Mouse (Mus musculus): ENCODE measurements around the gene Rbm4b. TPM values are rescaled to one million over a fixed set of nuclear protein-coding genes. Genes with fewer than 3 reads are reported as not detected.
A peak's percentile ranks its signal among the peaks of the same experiment; 100 is the strongest.

Rbm4b gene
- total RNA-seq (2014; rRNA removed), result 59.2 and 69.4 TPM in 2 replicates
- 81.8 and 84.8 TPM in 2 replicates for polyA plus RNA-seq (2015; fragmentation: Nextera tagmentation; extraction: Ambion mirVana)

GRCm38 (mm10) chr19:4756193-4756911 is at the start of gene Rbm4b:
Gene Rbm4b, plus strand, starts transcription at chr19:4756497.
- WGBS, result under 1% methylated on average over 56 of the region's 65 CpGs

GRCm38 (mm10) chr19:4708765-4709164 is 47.5 kb upstream of the Rbm4b start:
- Histone ChIP-seq H3K9ac (replicated peaks; ENCODE audit: low read length) (no peak overlapping the region), H3K9me3 (ENCODE audit: low read length) (no peaks in the 10 kb centered on the region), H3K36me3 (ENCODE audit: insufficient read depth, low read length) (no peaks in the 10 kb centered on the region), H3K4me3 (ENCODE audit: low read length) (no peak overlapping the region), H3K4me2 (ENCODE audit: low read depth, low read length) (no peak overlapping the region), H3K27me3 (ENCODE audit: insufficient read depth, low read length) (no peaks in the 10 kb centered on the region), H3K4me1 (ENCODE audit: insufficient read depth, low read length) (0 out of 2 replicates have a peak, but pooled peaks cover under 1% of the 10 kb centered on the region), H3K27ac (no peak overlapping the region)
- 73% methylated on average over 10 of the region's 10 CpGs for WGBS
- DNase-seq (ENCODE audit: low spot score) (no peak), ATAC-seq (no peak)
- no peak for TF ChIP-seq CTCF (IDR thresholded peaks at IDR 0.05; ENCODE audit: low read depth)

More at GRCm38 (mm10) chr19:4756193-4756911, at the start of gene Rbm4b:
- H3K27ac ChIP-seq, result peak within 1 kb of the TSS; percentile 95
- H3K36me3 ChIP-seq (ENCODE audit: insufficient read depth, low read length), result peaks cover 6% of the 10 kb centered on the region; the same call in 1 of the 2 replicates
- peak; percentile 98 for ATAC-seq
- peaks cover 8% of the 10 kb centered on the region; the same call in 1 of the 2 replicates for H3K4me1 ChIP-seq (ENCODE audit: insufficient read depth, low read length)
- H3K9ac ChIP-seq (replicated peaks; ENCODE audit: low read length), result peak within 1 kb of the TSS; percentile 75
- H3K27me3 ChIP-seq (ENCODE audit: insufficient read depth, low read length), result no peaks in the 10 kb centered on the region
- peak within 1 kb of the TSS; percentile 78 for H3K4me2 ChIP-seq (ENCODE audit: low read depth, low read length)
- peak; percentile 100 for DNase-seq (ENCODE audit: low spot score)
- no peaks in the 10 kb centered on the region for H3K9me3 ChIP-seq (ENCODE audit: low read length)
- peak within 1 kb of the TSS; percentile 76 for H3K4me3 ChIP-seq (ENCODE audit: low read length)
- TF ChIP-seq CTCF (IDR thresholded peaks at IDR 0.05; ENCODE audit: low read depth), result no peak

GRCm38 (mm10) chr19:4711098-4711600 is 45.1 kb upstream of the Rbm4b start, which contains the start of gene Sptbn2:
Gene Sptbn2, plus strand, starts transcription at chr19:4711167.
- no peaks in the 10 kb centered on the region for H3K27me3 ChIP-seq (ENCODE audit: insufficient read depth, low read length)
- peak within 1 kb of the TSS; percentile 90 for H3K4me2 ChIP-seq (ENCODE audit: low read depth, low read length)
- peak within 1 kb of the TSS; percentile 97 for H3K27ac ChIP-seq
- H3K4me3 ChIP-seq (ENCODE audit: low read length), result peak within 1 kb of the TSS; percentile 80
- no peaks in the 10 kb centered on the region for H3K36me3 ChIP-seq (ENCODE audit: insufficient read depth, low read length)
- H3K9ac ChIP-seq (replicated peaks; ENCODE audit: low read length), result peak within 1 kb of the TSS; percentile 84
- TF ChIP-seq CTCF (IDR thresholded peaks at IDR 0.05; ENCODE audit: low read depth), result no peak
- DNase-seq (ENCODE audit: low spot score) (peak; percentile 61), ATAC-seq (peak; percentile 41; the same call in 1 of the 2 replicates)
- no peaks in the 10 kb centered on the region for H3K9me3 ChIP-seq (ENCODE audit: low read length)
- peaks cover 4% of the 10 kb centered on the region for H3K4me1 ChIP-seq (ENCODE audit: insufficient read depth, low read length)
- WGBS, result 6% methylated on average over 13 of the region's 13 CpGs

GRCm38 (mm10) chr19:4711601-4712155 is 44.6 kb upstream of the Rbm4b start:
- ATAC-seq, result peak; percentile 84
- Histone ChIP-seq H3K9ac (replicated peaks; ENCODE audit: low read length) (peak overlapping the region; percentile 84), H3K4me3 (ENCODE audit: low read length) (peak overlapping the region; percentile 80), H3K4me1 (ENCODE audit: insufficient read depth, low read length) (peaks cover 4% of the 10 kb centered on the region), H3K9me3 (ENCODE audit: low read length) (no peaks in the 10 kb centered on the region), H3K36me3 (ENCODE audit: insufficient read depth, low read length) (no peaks in the 10 kb centered on the region), H3K27me3 (ENCODE audit: insufficient read depth, low read length) (no peaks in the 10 kb centered on the region), H3K4me2 (ENCODE audit: low read depth, low read length) (peak overlapping the region; percentile 90), H3K27ac (peak overlapping the region; percentile 97)
- TF ChIP-seq CTCF (IDR thresholded peaks at IDR 0.05; ENCODE audit: low read depth), result no peak
- DNase-seq (ENCODE audit: low spot score), result peak; percentile 79
- WGBS, result 3% methylated on average over 52 of the region's 65 CpGs

GRCm38 (mm10) chr19:4712156-4712780 is 44.0 kb upstream of the Rbm4b start:
- Histone ChIP-seq H3K27ac (peak overlapping the region; percentile 97), H3K4me2 (ENCODE audit: low read depth, low read length) (peak overlapping the region; percentile 90), H3K4me3 (ENCODE audit: low read length) (peak overlapping the region; percentile 80), H3K36me3 (ENCODE audit: insufficient read depth, low read length) (no peaks in the 10 kb centered on the region), H3K9me3 (ENCODE audit: low read length) (no peaks in the 10 kb centered on the region), H3K4me1 (ENCODE audit: insufficient read depth, low read length) (peaks cover 4% of the 10 kb centered on the region), H3K9ac (replicated peaks; ENCODE audit: low read length) (peak overlapping the region; percentile 84), H3K27me3 (ENCODE audit: insufficient read depth, low read length) (no peaks in the 10 kb centered on the region)
- DNase-seq (ENCODE audit: low spot score) (peak; percentile 45), ATAC-seq (peak; percentile 66)
- WGBS, result 2% methylated on average over 56 of the region's 60 CpGs
- TF ChIP-seq CTCF (IDR thresholded peaks at IDR 0.05; ENCODE audit: low read depth), result no peak

GRCm38 (mm10) chr19:4712781-4713526 is 43.3 kb upstream of the Rbm4b start:
- no peaks in the 10 kb centered on the region for H3K27me3 ChIP-seq (ENCODE audit: insufficient read depth, low read length)
- H3K9me3 ChIP-seq (ENCODE audit: low read length), result no peaks in the 10 kb centered on the region
- DNase-seq (ENCODE audit: low spot score) (no peak), ATAC-seq (no peak)
- TF ChIP-seq CTCF (IDR thresholded peaks at IDR 0.05; ENCODE audit: low read depth), result no peak
- H3K9ac ChIP-seq (replicated peaks; ENCODE audit: low read length), result peak overlapping the region; percentile 84
- H3K36me3 ChIP-seq (ENCODE audit: insufficient read depth, low read length), result no peaks in the 10 kb centered on the region
- peak overlapping the region; percentile 90 for H3K4me2 ChIP-seq (ENCODE audit: low read depth, low read length)
- peak overlapping the region; percentile 97 for H3K27ac ChIP-seq
- peak overlapping the region; percentile 80 for H3K4me3 ChIP-seq (ENCODE audit: low read length)
- H3K4me1 ChIP-seq (ENCODE audit: insufficient read depth, low read length), result peaks cover 4% of the 10 kb centered on the region
- 24% methylated on average over 13 of the region's 13 CpGs for WGBS
